Mouse (Mus musculus): Measurements from ENCODE around the gene Colec11.
A peak's percentile ranks its signal among the peaks of the same experiment; 100 is the strongest.

Colec11 gene

DNA sequence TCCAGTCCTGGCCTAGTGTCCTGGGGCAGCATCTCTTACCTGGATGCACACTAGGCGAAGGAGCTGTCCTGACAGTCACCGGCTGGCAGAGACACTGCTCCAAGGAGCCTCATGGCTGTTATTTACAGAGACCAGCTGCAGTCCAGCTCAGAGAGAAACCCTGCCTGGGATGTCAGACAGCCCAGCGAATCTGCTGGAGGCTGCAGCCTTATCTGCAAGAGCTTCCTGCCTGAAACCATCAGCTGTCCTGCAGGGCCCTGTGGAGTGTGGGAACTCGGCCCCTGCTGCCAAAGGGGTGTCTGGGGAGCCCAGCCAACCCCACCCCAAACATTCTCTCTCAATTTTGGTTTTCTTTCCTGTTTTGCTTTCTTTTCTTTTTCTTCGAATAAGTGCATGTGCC lies at the start of gene Colec11:
Gene Colec11, minus strand, starts transcription at position 183 of the 400 bp plus-strand sequence.
- DNase-seq, result peak; percentile 36

GRCm38 (mm10) chr12:28667287-28667686 lies 44.1 kb upstream of the Colec11 start:
- no peak for DNase-seq

DNA sequence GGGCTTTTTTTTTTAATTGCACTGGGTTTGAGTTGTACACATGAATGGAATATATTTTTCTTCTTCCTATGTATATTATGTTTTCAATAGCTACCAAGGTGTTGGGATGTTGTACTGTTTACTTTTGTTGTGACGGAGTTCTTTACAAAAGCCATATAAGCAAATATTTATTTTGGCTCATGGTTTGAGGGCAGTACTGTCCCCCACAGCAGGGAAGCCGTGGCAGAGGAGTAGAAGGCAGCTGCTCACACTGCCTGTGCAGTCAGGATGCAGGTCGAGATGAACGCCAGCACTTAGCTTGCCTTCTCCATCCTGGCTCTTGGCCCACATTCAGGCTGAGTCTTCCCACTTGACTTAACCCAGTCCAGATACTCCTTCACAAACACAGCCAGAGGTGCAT lies 43.6 kb upstream of the Colec11 start:
- no peak for DNase-seq

GRCm38 (mm10) chr12:28662628-28663027 lies 39.5 kb upstream of the Colec11 start:
- DNase-seq, result no peak

DNA sequence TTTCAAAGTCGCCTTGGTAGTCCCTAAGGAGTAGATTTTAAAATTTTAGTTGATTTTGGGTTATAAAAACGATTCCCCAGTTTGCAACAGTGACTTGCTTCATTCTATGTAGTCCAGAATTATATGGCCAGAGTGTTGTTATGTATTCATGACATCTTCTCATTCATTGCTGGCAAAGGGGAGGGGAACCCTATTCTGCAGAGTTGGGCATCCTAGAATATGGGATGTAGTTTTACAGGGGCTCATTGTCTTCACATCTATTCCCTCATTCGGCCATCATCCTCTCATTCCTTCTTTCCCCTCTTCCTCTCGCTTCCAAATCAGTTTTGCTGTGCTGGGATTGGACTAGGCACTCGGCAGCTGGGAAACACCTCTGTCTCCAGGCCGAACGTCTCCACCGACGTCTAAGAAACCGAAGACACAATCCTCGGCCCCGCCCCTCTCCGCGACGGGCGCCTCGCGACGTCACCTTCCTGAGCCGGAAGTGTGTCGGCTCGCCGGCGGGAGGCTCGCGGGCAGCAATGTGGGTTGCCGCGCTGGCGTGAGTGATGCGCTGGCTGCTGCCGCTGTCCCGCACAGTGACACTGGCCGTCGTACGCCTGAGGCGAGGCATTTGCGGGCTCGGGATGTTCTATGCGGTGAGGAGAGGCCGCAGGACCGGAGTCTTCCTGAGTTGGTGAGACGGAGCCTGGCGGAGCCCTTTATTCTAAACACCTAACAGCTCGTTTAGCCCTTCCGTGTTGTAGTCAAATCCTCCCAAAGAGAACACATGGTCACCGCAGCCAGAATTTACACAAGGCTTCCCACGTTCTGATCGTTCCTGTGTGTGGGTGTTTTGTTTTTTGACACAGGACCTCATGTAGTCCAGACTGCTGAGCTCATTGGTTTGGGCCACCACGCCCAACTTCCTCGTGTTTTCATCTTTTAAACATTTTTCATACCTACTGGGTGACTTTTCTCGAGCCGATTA lies 26.2 kb upstream of the Colec11 start, which contains the start of gene Rnaseh1:
Gene Rnaseh1, plus strand, starts transcription at position 462 of the 970 bp plus-strand sequence.
- peak; percentile 91 for DNase-seq

GRCm38 (mm10) chr12:28638778-28639177 lies 15.6 kb upstream of the Colec11 start:
- DNase-seq, result no peak

GRCm38 (mm10) chr12:28636543-28636942 lies 13.4 kb upstream of the Colec11 start:
- DNase-seq, result no peak

DNA sequence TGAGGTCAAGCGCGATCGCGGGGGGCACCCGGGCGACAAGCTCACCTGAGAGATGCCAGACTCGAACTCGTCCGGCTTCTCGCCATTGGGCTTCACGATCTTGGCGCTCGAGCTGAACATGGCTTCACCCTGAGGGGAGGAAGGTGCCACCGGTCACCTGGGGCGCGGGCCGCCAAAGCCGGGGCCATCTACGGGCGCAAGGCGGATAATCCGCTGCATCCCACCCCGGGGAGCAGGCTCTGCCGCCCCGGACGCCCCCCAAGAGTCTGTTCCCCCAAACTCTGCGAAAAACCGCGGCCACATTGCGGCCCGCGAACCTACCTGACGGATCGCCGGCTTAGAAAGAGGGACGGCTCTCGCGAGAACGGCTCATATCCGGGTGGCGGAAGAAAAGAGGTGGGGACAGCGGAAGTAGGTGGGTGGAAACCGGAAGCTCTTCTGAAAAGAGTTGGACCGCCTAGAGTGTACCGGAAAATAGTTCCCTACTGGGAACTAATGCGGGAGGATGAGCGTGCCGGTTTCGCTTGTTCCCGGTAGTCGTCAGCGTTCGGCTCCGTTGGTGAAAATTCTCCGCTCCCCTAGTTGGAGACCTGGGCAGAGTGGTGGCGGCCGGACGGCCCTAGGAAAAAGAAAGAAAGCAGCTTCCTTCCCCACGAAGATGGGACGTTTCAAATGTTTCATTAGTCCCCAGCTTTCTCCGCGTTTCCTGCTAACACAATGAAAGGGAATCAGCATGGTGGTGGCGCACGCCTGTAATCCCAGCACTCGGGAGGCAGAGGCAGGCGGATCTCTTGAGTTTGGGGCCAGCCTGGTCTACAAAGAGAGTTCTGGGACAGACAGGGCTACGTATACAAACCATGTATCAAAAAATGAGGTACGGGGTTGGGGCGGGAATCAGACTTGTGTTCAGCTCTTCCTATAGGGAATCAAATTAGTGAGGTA lies 12.6 kb upstream of the Colec11 start, which contains the start of gene Rps7:
Gene Rps7, minus strand, starts transcription at position 419 of the 942 bp plus-strand sequence.
- DNase-seq, result peak; percentile 91

DNA sequence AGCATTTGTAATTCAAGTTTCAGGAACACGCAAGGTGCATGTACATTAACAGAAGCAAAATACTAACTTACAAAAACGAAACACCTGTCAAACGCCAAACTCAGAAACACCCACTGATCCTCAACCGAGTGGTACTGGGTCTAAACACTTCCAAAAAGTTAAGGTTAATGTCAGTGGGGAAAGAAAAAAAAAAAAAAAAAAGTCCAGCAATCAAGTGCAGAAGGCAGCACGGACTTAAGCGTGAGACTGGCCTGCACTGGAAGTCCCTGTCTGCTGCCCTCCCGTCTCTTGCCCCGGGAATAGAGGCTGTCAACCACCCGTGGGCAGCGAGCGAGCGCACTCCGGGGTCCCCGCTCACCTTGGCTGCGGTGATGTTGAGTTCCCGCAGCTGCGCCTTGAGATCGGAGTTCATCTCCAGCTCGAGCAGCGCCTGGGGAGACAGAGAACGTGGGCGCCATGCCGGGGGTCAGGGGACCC lies 11.9 kb upstream of the Colec11 start:
- peak; percentile 35 for DNase-seq

DNA sequence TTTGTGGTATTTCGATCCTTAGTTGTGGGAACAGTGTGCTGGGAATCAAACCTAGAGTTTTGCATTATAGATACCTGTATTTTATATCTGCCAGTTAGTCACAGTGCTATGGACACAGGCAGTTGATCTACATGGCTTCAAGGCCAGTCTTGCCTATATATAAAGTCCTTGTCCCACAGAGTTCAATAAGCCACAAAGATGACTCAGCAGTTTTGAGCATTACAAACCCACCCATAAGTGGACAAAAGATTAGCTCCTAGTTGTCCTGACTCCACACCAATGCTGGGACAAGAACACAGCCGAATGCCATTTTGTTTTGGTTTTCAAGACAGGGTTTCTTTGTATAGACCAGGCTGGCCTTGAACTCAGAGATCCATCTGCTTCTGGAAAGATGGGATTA lies 5.3 kb upstream of the Colec11 start:
- DNase-seq, result no peak

DNA sequence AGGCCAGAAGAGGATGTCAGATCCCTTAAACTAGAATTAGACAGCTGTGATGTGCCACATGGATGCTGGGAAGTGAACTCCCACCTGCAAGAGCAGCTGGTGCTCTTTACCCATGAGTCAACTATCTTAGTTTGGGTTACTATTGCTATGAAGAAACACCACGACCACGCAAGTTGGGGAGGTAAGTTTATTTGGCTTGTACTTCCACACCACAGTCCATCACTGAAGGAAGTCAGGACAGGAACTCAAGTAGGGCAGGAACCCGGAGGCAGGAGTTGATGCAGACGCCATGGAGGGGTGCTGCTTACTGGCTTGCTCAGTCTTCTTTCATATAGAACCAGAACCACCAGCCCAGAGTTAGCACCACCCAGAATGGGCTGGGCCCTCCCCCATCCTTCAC lies 3.9 kb upstream of the Colec11 start:
- DNase-seq, result no peak

DNA sequence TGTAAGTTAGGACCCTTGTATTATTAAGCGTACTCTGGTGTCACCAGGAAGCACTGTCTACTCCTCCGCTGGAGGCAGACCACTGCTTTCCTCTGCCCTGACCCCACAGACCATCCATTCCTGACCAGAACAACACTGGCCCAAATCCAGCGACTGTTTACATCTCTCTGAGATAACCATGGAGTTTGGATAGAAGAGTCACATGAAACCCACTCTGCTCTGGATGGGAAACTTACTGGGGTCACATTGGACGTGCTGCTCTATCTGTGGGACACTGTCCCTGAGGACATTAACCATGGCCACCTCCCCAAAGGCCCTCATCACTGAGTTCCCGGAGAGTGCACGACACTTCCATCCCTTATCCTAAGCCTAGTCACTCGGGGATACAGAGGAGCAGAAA lies 2.2 kb upstream of the Colec11 start:
- DNase-seq, result no peak

DNA sequence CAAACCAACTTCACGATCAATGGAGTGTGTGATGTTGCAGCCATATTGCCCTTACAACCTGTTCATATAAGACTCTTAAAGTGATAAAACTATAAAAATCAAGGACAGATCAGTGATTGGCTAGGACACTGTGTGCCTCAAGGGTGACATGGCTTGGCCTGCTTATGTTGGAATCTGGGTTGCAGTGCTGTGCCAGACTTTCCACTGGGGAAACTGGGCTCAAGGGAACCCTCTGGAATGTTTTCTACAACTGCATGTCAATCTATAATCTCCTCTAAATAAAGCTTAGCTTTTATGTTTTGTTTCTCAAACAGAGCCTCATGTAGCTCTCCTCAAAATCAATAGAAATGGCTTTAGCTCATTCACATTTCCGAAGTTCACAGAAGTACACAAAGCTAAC lies 1.1 kb upstream of the Colec11 start:
- no peak for DNase-seq

GRCm38 (mm10) chr12:28622641-28623040 lies 536 bp downstream of the Colec11 start:
- no peak for DNase-seq

DNA sequence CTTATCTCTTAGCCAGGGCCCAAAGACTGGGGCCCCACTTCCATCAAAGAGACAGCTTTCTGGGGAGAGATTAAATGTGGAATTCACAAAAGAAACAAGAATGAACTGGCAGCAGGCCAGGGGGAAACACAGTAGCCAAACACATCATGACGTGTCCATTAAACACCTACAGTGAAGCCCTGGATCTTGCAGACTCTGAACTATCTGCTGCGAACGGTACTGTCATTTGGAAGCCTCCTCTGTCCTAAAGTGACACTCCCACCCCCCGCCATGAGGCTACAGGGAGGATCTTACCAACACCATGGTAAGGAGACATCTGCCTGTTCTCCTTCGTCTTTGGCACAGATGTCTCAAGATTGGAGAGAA lies 1.0 kb downstream of the Colec11 start:
- DNase-seq, result no peak

DNA sequence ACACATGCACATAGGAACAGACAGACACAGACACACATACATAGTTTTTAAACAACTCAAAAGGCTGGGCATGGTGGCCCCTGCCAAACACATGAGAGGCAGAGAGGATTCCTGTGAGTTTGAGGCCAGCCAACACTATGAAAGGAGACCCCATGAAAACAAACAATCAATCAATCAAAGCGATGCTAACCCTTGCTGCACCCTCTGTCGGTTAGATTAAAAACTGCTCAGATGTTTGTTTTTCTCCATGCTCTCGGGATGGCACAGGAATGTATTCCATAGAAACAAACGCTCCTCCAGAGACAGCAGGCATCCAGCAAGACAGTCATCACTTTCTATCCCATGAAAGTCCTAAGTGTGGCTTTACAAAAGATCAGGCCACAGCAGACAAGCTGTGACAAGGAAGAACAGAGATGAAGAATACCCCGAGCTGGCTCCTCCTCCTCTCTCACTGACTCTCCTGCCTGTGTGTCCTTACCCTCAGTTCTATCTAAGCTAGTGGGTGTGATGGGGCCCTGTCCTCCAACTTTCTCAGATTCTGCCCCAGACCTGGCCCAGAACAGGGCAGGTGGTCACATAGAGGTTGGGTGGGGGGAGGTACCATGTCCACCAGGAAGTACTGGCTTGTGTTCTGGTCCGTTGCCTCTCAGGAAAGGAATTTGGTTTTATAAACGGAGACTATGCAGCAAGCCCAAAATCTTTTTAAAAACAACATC lies 1.6 kb downstream of the Colec11 start:
- DNase-seq, result no peak

- no peak for DNase-seq
Observed at GRCm38 (mm10) chr12:28617297-28617696, 5.9 kb downstream of the Colec11 start.

- no peak for DNase-seq
Observed at GRCm38 (mm10) chr12:28614401-28614800, 8.8 kb downstream of the Colec11 start.

DNA sequence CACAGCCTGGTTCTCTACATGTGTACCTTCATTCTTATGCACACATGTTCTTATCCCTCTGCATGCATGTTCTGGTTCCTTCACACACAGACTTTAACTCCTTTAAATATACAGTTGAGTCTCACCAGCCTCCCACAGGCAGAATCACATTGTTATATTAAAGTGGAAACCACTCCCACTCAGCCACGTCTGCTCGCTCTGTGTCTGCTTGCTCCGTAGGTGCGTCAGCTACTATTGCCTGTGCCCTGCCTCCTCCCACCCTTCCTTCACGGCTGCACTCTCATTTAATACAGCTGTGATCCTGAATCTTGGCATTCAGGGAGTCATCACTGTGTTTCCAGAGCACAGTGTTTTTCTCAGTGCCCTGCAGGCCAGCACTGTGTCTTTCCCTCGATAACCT lies 10.8 kb downstream of the Colec11 start:
- no peak for DNase-seq

DNA sequence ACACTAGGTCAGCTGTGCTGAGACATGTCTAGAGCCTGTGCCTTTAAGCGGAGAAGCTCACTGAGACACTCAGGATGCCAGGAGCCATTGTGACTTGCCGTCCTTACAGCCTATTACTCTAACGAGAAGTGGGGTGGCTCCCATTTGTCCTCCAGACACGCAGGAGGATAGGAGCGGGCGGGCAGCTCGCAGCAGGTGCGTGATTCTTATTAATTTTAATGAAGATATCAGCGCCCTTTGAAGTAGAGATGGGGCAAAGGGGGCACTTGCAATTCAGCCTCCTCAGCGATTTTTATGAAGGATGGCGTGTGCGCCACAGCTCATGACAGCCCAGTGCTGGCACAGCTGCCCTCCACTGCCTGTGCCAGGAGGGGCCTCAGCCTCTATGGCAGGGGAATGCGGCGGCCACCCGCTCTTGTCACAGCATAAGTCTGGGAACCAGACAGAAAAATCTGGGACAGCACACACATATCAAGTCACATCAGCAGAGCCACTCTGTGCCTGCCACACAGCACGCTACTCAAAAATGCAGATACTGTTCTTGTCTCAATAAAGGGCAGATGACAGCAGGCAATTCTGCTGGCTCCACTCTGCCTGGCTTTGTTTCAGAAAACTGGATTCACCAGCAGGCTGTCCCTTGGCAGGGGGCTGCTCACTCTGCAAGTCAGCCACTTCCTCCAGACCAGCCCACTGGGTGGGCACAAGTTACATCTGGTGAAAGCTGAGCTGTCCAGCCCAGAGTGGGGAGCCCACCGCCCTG lies 15.5 kb downstream of the Colec11 start:
- DNase-seq, result no peak

GRCm38 (mm10) chr12:28603494-28603893 lies 19.7 kb downstream of the Colec11 start:
- no peak for DNase-seq

- DNase-seq, result no peak
Observed at GRCm38 (mm10) chr12:28602259-28602658, 20.9 kb downstream of the Colec11 start.
